Mouse (Mus musculus): Measurements from ENCODE around the gene Sfswap. TPM values are rescaled to one million over a fixed set of nuclear protein-coding genes. Genes with fewer than 3 reads are reported as not detected.
"Not testable (repeated sequence)": the region's sequence is repeated elsewhere in the genome, so short reads cannot be mapped to it uniquely, and the experiment has no call there.

Gene Sfswap
- polyA plus RNA-seq, 1 experiment from 2014 or later: 42.8 TPM

DNA sequence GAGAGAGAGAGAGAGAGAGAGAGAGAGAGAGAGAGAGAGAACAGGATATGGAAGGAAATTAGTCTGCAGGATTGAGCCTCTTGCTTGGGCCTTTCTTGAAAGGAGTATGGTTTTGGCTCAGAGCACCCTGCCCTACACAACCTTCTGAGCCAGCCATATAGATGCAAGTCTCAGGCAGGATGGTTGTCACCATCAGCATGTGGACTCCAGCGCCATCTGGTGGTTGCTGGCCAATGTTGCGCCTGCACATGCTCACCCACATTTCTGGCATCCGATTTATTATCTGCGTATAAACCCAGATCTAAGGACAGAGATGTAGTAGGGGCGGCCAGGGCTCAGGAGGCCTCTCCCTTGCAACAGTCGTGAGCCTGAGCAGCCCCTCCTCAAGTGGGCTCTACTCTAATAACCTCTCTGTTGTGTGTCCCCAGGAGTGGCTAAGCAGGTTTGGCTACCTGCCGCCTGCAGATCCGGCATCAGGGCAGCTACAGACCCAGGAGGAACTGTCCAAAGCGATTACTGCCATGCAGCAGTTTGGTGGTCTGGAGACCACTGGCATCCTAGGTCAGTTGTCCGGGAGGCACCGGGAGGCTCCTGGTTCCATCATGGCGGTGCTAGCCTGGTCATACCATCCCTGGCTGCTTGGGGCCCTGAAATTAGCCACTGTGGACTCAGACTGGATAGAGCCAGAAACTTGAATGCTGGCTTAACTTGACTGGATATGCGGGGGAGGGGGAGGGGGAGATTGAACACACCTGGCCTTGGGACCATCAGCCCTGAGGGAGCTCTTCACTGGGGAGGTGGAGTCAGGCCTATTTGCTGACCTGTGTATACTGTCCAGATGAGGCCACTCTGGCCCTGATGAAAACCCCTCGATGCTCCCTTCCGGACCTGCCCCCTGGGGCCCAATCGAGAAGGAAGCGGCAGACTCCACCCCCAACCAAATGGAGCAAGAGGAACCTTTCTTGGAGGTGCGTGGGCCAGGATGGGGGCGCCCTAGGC lies 93.4 kb downstream of the Sfswap start:
- no peak overlapping the region for H3K4me3 ChIP-seq
- WGBS: 30% methylated on average over 19 of the region's 19 CpGs
- no peak overlapping the region; the same call in 1 of the 2 replicates for H3K27ac ChIP-seq
- no peak overlapping the region for H3K9ac ChIP-seq
- ATAC-seq (ENCODE audit: borderline replicate concordance, extremely low read depth, low FRiP score, low TSS enrichment): peak; percentile 36; the same call in 1 of the 2 replicates
- no peaks in the 10 kb centered on the region for H3K9me3 ChIP-seq
- no peak overlapping the region for H3K4me2 ChIP-seq
- H3K27me3 ChIP-seq: no peaks in the 10 kb centered on the region
- no peaks in the 10 kb centered on the region for H3K4me1 ChIP-seq
- no peaks in the 10 kb centered on the region for H3K36me3 ChIP-seq

DNA sequence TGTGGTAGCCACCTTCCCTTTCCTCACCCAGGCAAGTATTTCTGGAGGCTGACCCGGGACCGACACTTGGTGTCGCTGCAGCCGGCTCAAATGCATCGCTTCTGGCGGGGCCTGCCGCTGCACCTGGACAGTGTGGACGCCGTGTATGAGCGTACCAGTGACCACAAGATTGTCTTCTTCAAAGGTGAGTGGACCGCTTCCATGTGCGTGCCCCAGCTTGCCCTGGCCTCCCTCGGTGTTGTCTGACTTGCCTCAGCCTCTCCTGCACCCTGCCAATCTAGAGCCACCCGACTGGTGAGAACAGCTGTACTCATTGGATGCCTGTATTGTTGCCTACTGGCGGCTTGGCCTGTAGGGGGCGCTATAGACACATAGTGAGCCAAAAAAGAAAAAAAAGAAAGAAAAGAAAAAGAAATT lies 101.1 kb downstream of the Sfswap start:
- Histone ChIP-seq H3K9me3 (no peaks in the 10 kb centered on the region), H3K36me3 (no peaks in the 10 kb centered on the region), H3K4me3 (no peak overlapping the region), H3K9ac (no peak overlapping the region), H3K27me3 (no peaks in the 10 kb centered on the region), H3K27ac (no peak overlapping the region), H3K4me2 (no peak overlapping the region), H3K4me1 (no peaks in the 10 kb centered on the region)
- ATAC-seq (ENCODE audit: borderline replicate concordance, extremely low read depth, low FRiP score, low TSS enrichment): peak; percentile 3; the same call in 1 of the 2 replicates
- WGBS: 34% methylated on average over 16 of the region's 16 CpGs

DNA sequence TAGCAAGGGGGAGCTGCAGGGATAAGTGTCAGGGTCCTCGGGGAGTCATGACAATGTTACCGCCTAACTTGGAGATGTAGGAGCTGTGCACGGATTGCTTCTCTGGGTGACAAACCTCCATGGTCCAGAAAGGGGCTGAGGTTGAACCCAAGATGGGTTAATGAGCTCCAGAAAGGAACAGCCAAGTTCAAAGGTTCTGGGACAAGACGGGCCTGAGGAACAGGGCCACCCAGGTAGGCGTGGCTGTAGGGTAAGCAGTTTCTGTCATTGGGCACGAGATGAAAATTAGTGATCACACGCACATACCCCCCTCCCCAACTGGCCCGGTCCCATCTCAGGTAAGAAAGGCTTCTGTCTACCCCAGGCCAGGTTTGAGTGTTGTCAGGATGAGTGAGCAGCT lies 106.5 kb downstream of the Sfswap start:
- Histone ChIP-seq H3K27ac (no peak overlapping the region), H3K36me3 (no peaks in the 10 kb centered on the region), H3K9me3 (no peaks in the 10 kb centered on the region), H3K4me2 (no peak overlapping the region), H3K27me3 (no peaks in the 10 kb centered on the region), H3K9ac (no peak overlapping the region), H3K4me1 (no peaks in the 10 kb centered on the region), H3K4me3 (no peak overlapping the region)
- whole genome bisulfite sequencing: 70% methylated on average over 8 of the region's 8 CpGs
- ATAC-seq (ENCODE audit: borderline replicate concordance, extremely low read depth, low FRiP score, low TSS enrichment): no peak

DNA sequence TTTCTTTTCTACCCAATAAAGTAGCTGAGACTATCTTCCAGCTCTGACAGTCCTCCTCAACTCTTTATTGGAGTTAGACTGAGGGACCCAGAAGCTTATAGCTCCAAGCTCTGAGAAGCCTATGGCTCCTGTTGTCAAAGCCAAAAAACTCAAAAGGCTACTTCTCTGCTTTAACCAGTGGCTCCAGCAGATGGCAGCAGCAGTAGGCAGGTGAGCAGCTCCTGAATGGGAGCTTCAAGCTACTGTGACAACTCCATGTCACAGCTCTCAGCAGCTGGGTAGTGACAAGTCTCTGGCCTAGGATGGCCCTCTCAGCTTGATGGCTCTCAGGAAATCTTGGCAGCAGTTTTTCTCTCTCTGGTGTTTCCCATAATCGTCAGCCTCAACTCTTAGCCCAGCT lies 110.0 kb downstream of the Sfswap start:
- Histone ChIP-seq H3K27ac (no peak overlapping the region), H3K4me1 (no peaks in the 10 kb centered on the region), H3K4me2 (no peak overlapping the region), H3K9ac (no peak overlapping the region), H3K9me3 (no peaks in the 10 kb centered on the region), H3K4me3 (no peak overlapping the region), H3K36me3 (no peaks in the 10 kb centered on the region), H3K27me3 (no peaks in the 10 kb centered on the region)
- 6% methylated on average over 1 of the region's 1 CpGs for WGBS
- no peak for ATAC-seq (ENCODE audit: borderline replicate concordance, extremely low read depth, low FRiP score, low TSS enrichment)

DNA sequence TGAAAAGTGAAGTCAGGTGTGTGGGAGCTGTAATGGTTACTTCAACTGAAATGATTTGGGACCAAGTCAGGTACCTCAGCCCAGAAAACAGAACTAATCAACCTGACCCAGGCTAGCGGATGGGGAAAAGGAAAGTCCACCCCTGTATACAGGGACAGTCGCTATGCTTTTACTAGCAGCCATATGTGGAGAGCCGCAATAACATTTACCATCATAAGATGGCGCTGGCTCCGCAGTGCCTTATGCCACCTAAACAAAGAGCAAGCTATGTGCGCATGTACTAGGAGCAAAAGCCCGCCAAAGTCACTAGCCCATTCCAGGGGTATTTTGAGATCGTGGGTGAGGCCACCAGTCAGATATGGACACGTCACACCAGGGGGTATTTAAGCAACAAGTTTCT lies 119.6 kb downstream of the Sfswap start:
- H3K27me3 ChIP-seq; H3K9ac ChIP-seq; H3K9me3 ChIP-seq; H3K4me2 ChIP-seq; H3K4me1 ChIP-seq; ATAC-seq (ENCODE audit: borderline replicate concordance, extremely low read depth, low FRiP score, low TSS enrichment); H3K36me3 ChIP-seq; H3K4me3 ChIP-seq; H3K27ac ChIP-seq: not testable (repeated sequence)
- 58% methylated on average over 9 of the region's 9 CpGs for WGBS

Other genes starting within 250 kb of the Sfswap start
- 2.0 TPM in 2 replicates for gene Mmp17, start 82.9 kb downstream of the Sfswap start, polyA plus RNA-seq (2015; fragmentation: Nextera tagmentation; extraction: Ambion mirVana)
- gene Zfp11, start 168.9 kb downstream of the Sfswap start, polyA plus RNA-seq (2015; fragmentation: Nextera tagmentation; extraction: Ambion mirVana): 4.1 and 4.7 TPM in 2 replicates
- gene Sept14, start 207.3 kb downstream of the Sfswap start, polyA plus RNA-seq (2015; fragmentation: Nextera tagmentation; extraction: Ambion mirVana): not detected in 2 replicates
- 183 and 186 TPM in 2 replicates for gene Mrps17, start 214.3 kb downstream of the Sfswap start, polyA plus RNA-seq (2015; fragmentation: Nextera tagmentation; extraction: Ambion mirVana)
- 91.9 and 95.3 TPM in 2 replicates for gene Nipsnap2, start 223.8 kb downstream of the Sfswap start, polyA plus RNA-seq (2015; fragmentation: Nextera tagmentation; extraction: Ambion mirVana)

Measured in lung, embryonic 15.5 days (tissue).